Mouse (Mus musculus): ENCODE measurements around the gene Olfr322. TPM values are rescaled to one million over a fixed set of nuclear protein-coding genes. Genes with fewer than 3 reads are reported as not detected.

Gene Olfr322
- polyA plus RNA-seq, 2 experiments from 2014 or later, result not detected

Other genes with a start within 250 kb of the Olfr322 start
- not detected for gene 1810065E05Rik, start 237.7 kb upstream of the Olfr322 start, polyA plus RNA-seq (2017; shearing (Covaris generic))
- not detected for gene Gm12253, start 226.2 kb upstream of the Olfr322 start, polyA plus RNA-seq (2017; shearing (Covaris generic))
- gene Lypd9, start 205.9 kb upstream of the Olfr322 start, polyA plus RNA-seq (2017; shearing (Covaris generic)), result not detected
- gene Olfr30, start 196.5 kb upstream of the Olfr322 start, polyA plus RNA-seq (2017; shearing (Covaris generic)), result not detected
- under 1 TPM in 1 of 2 experiments, not detected in 1; 0.23 TPM for gene Olfr332, start 166.2 kb upstream of the Olfr322 start, polyA plus RNA-seq (2017; shearing (Covaris generic))
- gene Olfr331, start 156.2 kb upstream of the Olfr322 start, polyA plus RNA-seq (2017; shearing (Covaris generic)), result not detected
- gene Olfr330, start 123.9 kb upstream of the Olfr322 start, polyA plus RNA-seq (2017; shearing (Covaris generic)), result not detected
- not detected for gene Olfr329-ps, start 112.4 kb upstream of the Olfr322 start, polyA plus RNA-seq (2017; shearing (Covaris generic))
- not detected for gene Olfr328, start 103.1 kb upstream of the Olfr322 start, polyA plus RNA-seq (2017; shearing (Covaris generic))
- under 1 TPM in 1 of 2 experiments, not detected in 1; 0.36 TPM for gene Olfr224, start 88.2 kb upstream of the Olfr322 start, polyA plus RNA-seq (2017; shearing (Covaris generic))
- not detected for gene Olfr325, start 81.1 kb upstream of the Olfr322 start, polyA plus RNA-seq (2017; shearing (Covaris generic))
- not detected for gene Olfr324, start 63.7 kb upstream of the Olfr322 start, polyA plus RNA-seq (2017; shearing (Covaris generic))
- not detected for gene 2210407C18Rik, start 42.7 kb upstream of the Olfr322 start, polyA plus RNA-seq (2017; shearing (Covaris generic))
- not detected for gene Olfr323, start 28.3 kb upstream of the Olfr322 start, polyA plus RNA-seq (2017; shearing (Covaris generic))
- gene Trim58, start 18.3 kb upstream of the Olfr322 start, polyA plus RNA-seq (2017; shearing (Covaris generic)), result not detected
- not detected for gene Olfr320, start 22.3 kb downstream of the Olfr322 start, polyA plus RNA-seq (2017; shearing (Covaris generic))
- not detected for gene Olfr319, start 40.4 kb downstream of the Olfr322 start, polyA plus RNA-seq (2017; shearing (Covaris generic))
- not detected for gene Olfr318, start 65.2 kb downstream of the Olfr322 start, polyA plus RNA-seq (2017; shearing (Covaris generic))
- gene Olfr317, start 80.4 kb downstream of the Olfr322 start, polyA plus RNA-seq (2017; shearing (Covaris generic)), result not detected
- not detected for gene Olfr316, start 94.0 kb downstream of the Olfr322 start, polyA plus RNA-seq (2017; shearing (Covaris generic))
- gene Olfr315, start 114.4 kb downstream of the Olfr322 start, polyA plus RNA-seq (2017; shearing (Covaris generic)), result not detected
- gene Olfr314, start 124.2 kb downstream of the Olfr322 start, polyA plus RNA-seq (2017; shearing (Covaris generic)), result not detected
- gene Fam183b, start 143.2 kb downstream of the Olfr322 start, polyA plus RNA-seq (2017; shearing (Covaris generic)), result under 1 TPM in 1 of 2 experiments, not detected in 1; 1.00 TPM
- gene Olfr313, start 156.2 kb downstream of the Olfr322 start, polyA plus RNA-seq (2017; shearing (Covaris generic)), result not detected
- gene Olfr312, start 170.5 kb downstream of the Olfr322 start, polyA plus RNA-seq (2017; shearing (Covaris generic)), result under 1 TPM in 1 of 2 experiments, not detected in 1; 0.13 TPM
- not detected for gene Olfr311, start 180.5 kb downstream of the Olfr322 start, polyA plus RNA-seq (2017; shearing (Covaris generic))
- 1 to 10 TPM; 7.1 to 7.9 TPM for gene Gm12258, start 188.4 kb downstream of the Olfr322 start, polyA plus RNA-seq (2017; shearing (Covaris generic))
- gene 2810021J22Rik, start 208.4 kb downstream of the Olfr322 start, polyA plus RNA-seq (2017; shearing (Covaris generic)), result 10 to 100 TPM; 11.0 to 14.5 TPM
- 10 to 100 TPM in 1 of 2 experiments, 1 to 10 TPM in 1; 8.2 to 10.6 TPM for gene Zfp39, start 245.4 kb downstream of the Olfr322 start, polyA plus RNA-seq (2017; shearing (Covaris generic))

Measured in CD4-positive, CD25-positive, alpha-beta regulatory T cell, adult 4 months (primary cell).